Mouse (Mus musculus): ENCODE measurements around the gene D3Ertd751e. TPM values are rescaled to one million over a fixed set of nuclear protein-coding genes. Genes with fewer than 3 reads are reported as not detected.

D3Ertd751e gene
- total RNA-seq (2021), result 1 to 10 TPM; 4.6 to 5.8 TPM

- peak; percentile 98 for DNase-seq
- intact Hi-C loops (cut with DNase I), result no loop called here
Measured at GRCm38 (mm10) chr3:41742278-41742934, at the start of gene D3Ertd751e, which contains the start of gene Sclt1. Gene D3Ertd751e, plus strand, starts transcription at chr3:41742611. Gene Sclt1, minus strand, starts transcription at chr3:41742514.

GRCm38 (mm10) chr3:41695681-41696080, 46.7 kb upstream of the D3Ertd751e start:
- intact Hi-C loops (cut with DNase I), result no loop called here
- no peak for DNase-seq

- peak; percentile 6 for DNase-seq
- intact Hi-C loops (cut with DNase I), result no loop called here
Measured at GRCm38 (mm10) chr3:41741601-41742277, 672 bp upstream of the D3Ertd751e start.

GRCm38 (mm10) chr3:41743436-41743835, 1.0 kb downstream of the D3Ertd751e start:
- peak; percentile 8 for DNase-seq
- intact Hi-C loops (cut with DNase I), result no loop called here

DNA sequence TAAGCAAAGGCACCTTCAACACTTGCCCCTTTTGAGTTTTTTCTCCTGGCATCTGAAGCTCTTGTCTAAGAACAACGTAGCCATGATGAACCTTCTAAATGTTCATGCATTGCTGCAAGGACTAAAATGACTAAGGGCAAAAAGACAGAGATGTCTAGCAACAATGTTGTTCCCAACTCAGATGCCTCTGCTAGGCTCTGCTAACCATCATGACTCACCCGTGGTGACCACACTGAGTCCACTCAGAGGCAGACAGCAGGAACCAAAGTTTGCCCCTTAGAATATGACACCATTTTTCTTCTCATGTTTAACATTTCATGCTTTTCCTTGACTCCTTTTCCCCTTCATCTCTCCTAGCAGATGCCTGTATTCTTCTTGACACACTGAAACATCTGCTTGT, 12.1 kb downstream of the D3Ertd751e start:
- no peak for DNase-seq
- intact Hi-C loops (cut with DNase I), result no loop called here

DNA sequence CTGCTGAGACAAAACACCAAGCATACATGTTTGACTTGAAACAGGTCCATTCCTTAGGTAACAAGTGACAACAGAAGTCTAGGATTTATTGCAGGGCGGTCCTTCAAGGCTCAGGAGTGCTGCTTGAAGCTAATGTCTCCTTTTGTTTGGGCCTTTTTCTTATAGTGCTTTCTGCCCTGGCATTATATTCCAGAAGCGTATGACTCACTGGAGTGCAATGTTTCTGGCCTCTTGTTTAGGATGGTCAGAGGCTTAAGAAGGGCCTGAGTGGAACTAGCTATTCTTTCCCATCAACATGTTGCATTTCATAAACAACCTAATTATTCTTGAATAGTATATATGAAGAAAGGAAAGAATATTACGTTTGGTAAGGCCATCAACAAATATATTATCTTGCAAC, 19.7 kb downstream of the D3Ertd751e start:
- DNase-seq, result no peak
- intact Hi-C loops (cut with DNase I), result no loop called here

DNA sequence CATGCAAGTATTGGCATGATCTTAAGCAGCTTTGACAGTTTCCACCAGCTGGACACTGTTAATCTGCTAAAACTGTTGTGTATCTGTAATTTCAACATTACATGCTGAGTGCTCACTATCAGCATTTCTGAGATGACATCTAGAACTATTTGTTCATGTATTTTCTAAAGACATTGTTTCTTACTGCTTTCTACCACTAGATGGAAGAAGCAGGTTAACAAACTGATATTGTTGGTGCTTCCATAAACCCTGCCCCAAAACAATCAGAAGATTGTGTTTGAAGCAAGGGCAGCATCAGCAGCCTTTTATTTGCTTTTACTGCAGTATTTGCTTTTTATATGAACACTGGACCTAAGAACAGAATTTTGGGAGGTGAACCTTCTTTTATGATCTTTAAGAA, 70.0 kb downstream of the D3Ertd751e start:
- intact Hi-C loops (cut with DNase I), result no loop called here
- no peak for DNase-seq

Other genes with a start within 250 kb of the D3Ertd751e start
- 10 to 100 TPM; 29.0 to 29.4 TPM for gene Jade1, start 186.9 kb upstream of the D3Ertd751e start, total RNA-seq (2021)
- 10 to 100 TPM; 18.7 to 20.4 TPM for gene Sclt1, start 97 bp upstream of the D3Ertd751e start, total RNA-seq (2021)